Mouse (Mus musculus): ENCODE measurements at regions not wholly inside any gene's neighbourhood (a gene's known extent, or its start where the extent isn't known, plus 50 kb on each side); places are given as distances from the start of the nearest gene placed in this dataset.
"Not testable (repeated sequence)": the region's sequence is repeated elsewhere in the genome, so short reads cannot be mapped to it uniquely, and the experiment has no call there.

- no peak overlapping the region for H3K27ac ChIP-seq (ENCODE audit: low read length)
- no peak for ATAC-seq (replicated peaks; ENCODE audit: extremely low read depth, insufficient read depth, low FRiP score)
- H3K9me3 ChIP-seq (replicated peaks; ENCODE audit: control insufficient read depth, low read length): no peaks in the 10 kb centered on the region
- no peak overlapping the region for H3K4me2 ChIP-seq (ENCODE audit: low read depth, low read length)
- H3K36me3 ChIP-seq (ENCODE audit: control insufficient read depth, insufficient read depth): no peaks in the 10 kb centered on the region
- H3K27me3 ChIP-seq (ENCODE audit: control insufficient read depth, insufficient read depth, low read length): no peaks in the 10 kb centered on the region
- H3K4me3 ChIP-seq (ENCODE audit: low read length): no peak overlapping the region
- no peak overlapping the region for H3K9ac ChIP-seq (ENCODE audit: low read length)
- 76% methylated on average over 5 of the region's 5 CpGs for WGBS
- H3K4me1 ChIP-seq (ENCODE audit: control insufficient read depth, insufficient read depth, low read length): no peaks in the 10 kb centered on the region
Measured at GRCm38 (mm10) chr1:41905971-41906370, 789.6 kb upstream of the Pou3f3 start.

- WGBS: 85% methylated on average over 8 of the region's 8 CpGs
- Histone ChIP-seq H3K9me3 (replicated peaks; ENCODE audit: control insufficient read depth, low read length) (no peaks in the 10 kb centered on the region), H3K4me1 (ENCODE audit: control insufficient read depth, insufficient read depth, low read length) (no peaks in the 10 kb centered on the region), H3K27me3 (ENCODE audit: control insufficient read depth, insufficient read depth, low read length) (no peaks in the 10 kb centered on the region), H3K4me2 (ENCODE audit: low read depth, low read length) (no peak overlapping the region), H3K9ac (ENCODE audit: low read length) (no peak overlapping the region), H3K27ac (ENCODE audit: low read length) (no peak overlapping the region), H3K36me3 (ENCODE audit: control insufficient read depth, insufficient read depth) (no peaks in the 10 kb centered on the region), H3K4me3 (ENCODE audit: low read length) (no peak overlapping the region)
- no peak for ATAC-seq (replicated peaks; ENCODE audit: extremely low read depth, insufficient read depth, low FRiP score)
Measured at GRCm38 (mm10) chr1:41908001-41908807, 787.4 kb upstream of the Pou3f3 start.

GRCm38 (mm10) chr1:41908808-41909110 is 786.8 kb upstream of the Pou3f3 start:
- no peak overlapping the region for H3K9ac ChIP-seq (ENCODE audit: low read length)
- no peak overlapping the region for H3K27ac ChIP-seq (ENCODE audit: low read length)
- H3K4me2 ChIP-seq (ENCODE audit: low read depth, low read length): no peak overlapping the region
- H3K4me1 ChIP-seq (ENCODE audit: control insufficient read depth, insufficient read depth, low read length): no peaks in the 10 kb centered on the region
- no peak overlapping the region for H3K4me3 ChIP-seq (ENCODE audit: low read length)
- H3K9me3 ChIP-seq (replicated peaks; ENCODE audit: control insufficient read depth, low read length): no peaks in the 10 kb centered on the region
- no peaks in the 10 kb centered on the region for H3K36me3 ChIP-seq (ENCODE audit: control insufficient read depth, insufficient read depth)
- no peaks in the 10 kb centered on the region for H3K27me3 ChIP-seq (ENCODE audit: control insufficient read depth, insufficient read depth, low read length)
- WGBS: 78% methylated on average over 5 of the region's 5 CpGs
- ATAC-seq (replicated peaks; ENCODE audit: extremely low read depth, insufficient read depth, low FRiP score): no peak

GRCm38 (mm10) chr1:41909799-41910198 is 785.8 kb upstream of the Pou3f3 start:
- Histone ChIP-seq H3K4me1 (ENCODE audit: control insufficient read depth, insufficient read depth, low read length) (no peaks in the 10 kb centered on the region), H3K9ac (ENCODE audit: low read length) (no peak overlapping the region), H3K27ac (ENCODE audit: low read length) (no peak overlapping the region), H3K27me3 (ENCODE audit: control insufficient read depth, insufficient read depth, low read length) (no peaks in the 10 kb centered on the region), H3K4me3 (ENCODE audit: low read length) (no peak overlapping the region), H3K4me2 (ENCODE audit: low read depth, low read length) (no peak overlapping the region), H3K36me3 (ENCODE audit: control insufficient read depth, insufficient read depth) (no peaks in the 10 kb centered on the region), H3K9me3 (replicated peaks; ENCODE audit: control insufficient read depth, low read length) (no peaks in the 10 kb centered on the region)
- 79% methylated on average over 5 of the region's 5 CpGs for WGBS
- no peak for ATAC-seq (replicated peaks; ENCODE audit: extremely low read depth, insufficient read depth, low FRiP score)

- WGBS: 44% methylated on average over 4 of the region's 4 CpGs
- H3K27ac ChIP-seq (ENCODE audit: low read length): no peak overlapping the region
- H3K9me3 ChIP-seq (replicated peaks; ENCODE audit: control insufficient read depth, low read length): no peaks in the 10 kb centered on the region
- no peak overlapping the region for H3K9ac ChIP-seq (ENCODE audit: low read length)
- H3K27me3 ChIP-seq (ENCODE audit: control insufficient read depth, insufficient read depth, low read length): no peaks in the 10 kb centered on the region
- no peak overlapping the region for H3K4me3 ChIP-seq (ENCODE audit: low read length)
- H3K36me3 ChIP-seq (ENCODE audit: control insufficient read depth, insufficient read depth): no peaks in the 10 kb centered on the region
- peaks cover 4% of the 10 kb centered on the region; the same call in 1 of the 2 replicates for H3K4me1 ChIP-seq (ENCODE audit: control insufficient read depth, insufficient read depth, low read length)
- no peak overlapping the region for H3K4me2 ChIP-seq (ENCODE audit: low read depth, low read length)
- ATAC-seq (replicated peaks; ENCODE audit: extremely low read depth, insufficient read depth, low FRiP score): no peak
Measured at GRCm38 (mm10) chr1:41916730-41917347, 778.7 kb upstream of the Pou3f3 start.

- not testable (repeated sequence) for H3K36me3 ChIP-seq (ENCODE audit: control insufficient read depth, insufficient read depth); ATAC-seq (replicated peaks; ENCODE audit: extremely low read depth, insufficient read depth, low FRiP score); H3K9me3 ChIP-seq (replicated peaks; ENCODE audit: control insufficient read depth, low read length); H3K4me2 ChIP-seq (ENCODE audit: low read depth, low read length); H3K27me3 ChIP-seq (ENCODE audit: control insufficient read depth, insufficient read depth, low read length); H3K9ac ChIP-seq (ENCODE audit: low read length); H3K27ac ChIP-seq (ENCODE audit: low read length); H3K4me3 ChIP-seq (ENCODE audit: low read length); H3K4me1 ChIP-seq (ENCODE audit: control insufficient read depth, insufficient read depth, low read length)
- 73% methylated on average over 5 of the region's 5 CpGs for WGBS
Measured at GRCm38 (mm10) chr1:41917807-41918206, 777.8 kb upstream of the Pou3f3 start.

- Histone ChIP-seq H3K4me2 (ENCODE audit: low read depth, low read length) (peak overlapping the region; percentile 48; the same call in 1 of the 2 replicates), H3K9me3 (replicated peaks; ENCODE audit: control insufficient read depth, low read length) (no peaks in the 10 kb centered on the region), H3K4me1 (ENCODE audit: control insufficient read depth, insufficient read depth, low read length) (peaks cover 4% of the 10 kb centered on the region; the same call in 1 of the 2 replicates), H3K27ac (ENCODE audit: low read length) (no peak overlapping the region), H3K4me3 (ENCODE audit: low read length) (peak overlapping the region; percentile 11), H3K27me3 (ENCODE audit: control insufficient read depth, insufficient read depth, low read length) (no peaks in the 10 kb centered on the region), H3K36me3 (ENCODE audit: control insufficient read depth, insufficient read depth) (no peaks in the 10 kb centered on the region), H3K9ac (ENCODE audit: low read length) (no peak overlapping the region)
- no peak for ATAC-seq (replicated peaks; ENCODE audit: extremely low read depth, insufficient read depth, low FRiP score)
- 26% methylated on average over 11 of the region's 11 CpGs for WGBS
Measured at GRCm38 (mm10) chr1:41918394-41919262, 776.9 kb upstream of the Pou3f3 start.

GRCm38 (mm10) chr1:41933777-41934176 is 761.8 kb upstream of the Pou3f3 start:
- WGBS: 25% methylated on average over 1 of the region's 1 CpGs

More at GRCm38 (mm10) chr1:41933777-41934176, 761.8 kb upstream of the Pou3f3 start:
- H3K4me3 ChIP-seq (ENCODE audit: low read length): no peak overlapping the region
- no peaks in the 10 kb centered on the region for H3K4me1 ChIP-seq (ENCODE audit: control insufficient read depth, insufficient read depth, low read length)
- H3K27me3 ChIP-seq (ENCODE audit: control insufficient read depth, insufficient read depth, low read length): no peaks in the 10 kb centered on the region
- no peaks in the 10 kb centered on the region for H3K36me3 ChIP-seq (ENCODE audit: control insufficient read depth, insufficient read depth)
- no peak overlapping the region for H3K4me2 ChIP-seq (ENCODE audit: low read depth, low read length)
- no peaks in the 10 kb centered on the region for H3K9me3 ChIP-seq (replicated peaks; ENCODE audit: control insufficient read depth, low read length)
- ATAC-seq (replicated peaks; ENCODE audit: extremely low read depth, insufficient read depth, low FRiP score): no peak
- H3K9ac ChIP-seq (ENCODE audit: low read length): no peak overlapping the region
- H3K27ac ChIP-seq (ENCODE audit: low read length): no peak overlapping the region
